Mouse (Mus musculus) myocyte (in vitro differentiated cells): ENCODE results near the gene Nkx3-2.

Source experiments
- MAX ChIP-seq: IDR thresholded peaks from one replicate; pipeline ENCODE4 v1.6.1; 2011; ENCODE audit warnings: low read depth, mild to moderate bottlenecking, control low read depth
- MYOD1 ChIP-seq, 3 experiments: IDR thresholded peaks; one replicate each; pipeline ENCODE4 v1.6.1; 2011; ENCODE audit warnings: control low read depth in 2 of 3, low read depth in 2 of 3, mild to moderate bottlenecking in 2 of 3, moderate library complexity in 1 of 3; ENCODE audit not compliant: insufficient read length in 2 of 3, control insufficient read depth in 1 of 3
- POLR2A ChIP-seq: IDR thresholded peaks from one replicate; pipeline ENCODE4 v1.6.1; 2011; ENCODE audit warnings: low read depth, mild to moderate bottlenecking, control low read depth, moderate library complexity; ENCODE audit not compliant: insufficient read length
- SRF ChIP-seq: IDR thresholded peaks from one replicate; pipeline ENCODE4 v1.6.1; 2011; ENCODE audit warnings: low read depth; ENCODE audit not compliant: control insufficient read depth, insufficient read length

DNA sequence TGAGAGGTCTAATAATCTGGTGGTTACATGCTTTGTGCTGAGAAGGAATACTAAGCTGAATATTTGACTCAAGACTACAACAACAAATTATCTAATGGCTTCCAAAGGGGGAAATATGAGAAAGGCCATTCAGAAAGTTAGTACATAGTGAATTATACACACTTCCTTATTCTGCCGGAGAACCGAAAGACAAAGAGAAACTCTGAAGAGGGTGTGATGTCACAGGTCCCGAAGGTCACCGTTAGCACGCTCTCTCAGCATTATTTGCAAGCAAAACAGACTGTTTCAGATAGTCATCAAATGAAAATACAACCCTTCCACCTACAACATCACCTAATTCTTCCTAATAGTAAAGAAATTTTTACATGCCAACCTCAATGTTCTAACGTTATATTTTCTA lies 25.5 kb downstream of the Nkx3-2 start:
- TF ChIP-seq SRF: no peak
- no peak for TF ChIP-seq MAX
- no peak for TF ChIP-seq POLR2A
- no peak for TF ChIP-seq MYOD1 (IDR thresholded peaks at IDR 0.05; ENCODE audit: control insufficient read depth in 1 of 3, insufficient read length in 2 of 3, low read depth in 2 of 3)
